Mouse (Mus musculus): Measurements from ENCODE around the gene Actl6a.
"Not testable (repeated sequence)": the region's sequence is repeated elsewhere in the genome, so short reads cannot be mapped to it uniquely, and the experiment has no call there.

The Actl6a gene

GRCm38 (mm10) chr3:32694737-32695582 lies 11.1 kb upstream of the Actl6a start:
- DNase-seq (ENCODE audit: extremely low spot score) = no peak

- DNase-seq (ENCODE audit: extremely low spot score) = no peak
These were observed 10.5 kb upstream of the Actl6a start for GRCm38 (mm10) chr3:32695583-32695980.

GRCm38 (mm10) chr3:32698228-32698863 lies 7.8 kb upstream of the Actl6a start:
- peak; percentile 82 for DNase-seq (ENCODE audit: extremely low spot score)

GRCm38 (mm10) chr3:32704021-32704420 lies 2.1 kb upstream of the Actl6a start:
- DNase-seq (ENCODE audit: extremely low spot score) = not testable (repeated sequence)

GRCm38 (mm10) chr3:32704632-32705031 lies 1.5 kb upstream of the Actl6a start:
- not testable (repeated sequence) for DNase-seq (ENCODE audit: extremely low spot score)

- no peak for DNase-seq (ENCODE audit: extremely low spot score)
These were observed 1.9 kb downstream of the Actl6a start for GRCm38 (mm10) chr3:32708052-32708367.

- DNase-seq (ENCODE audit: extremely low spot score) = peak; percentile 100
These were observed 2.5 kb downstream of the Actl6a start for GRCm38 (mm10) chr3:32708368-32709231.

GRCm38 (mm10) chr3:32709388-32709787 lies 3.3 kb downstream of the Actl6a start:
- no peak for DNase-seq (ENCODE audit: extremely low spot score)

- DNase-seq (ENCODE audit: extremely low spot score) = no peak
These were observed 7.6 kb downstream of the Actl6a start for GRCm38 (mm10) chr3:32713711-32714110.

- DNase-seq (ENCODE audit: extremely low spot score) = not testable (repeated sequence)
These were observed 11.3 kb downstream of the Actl6a start for GRCm38 (mm10) chr3:32717403-32717802.

GRCm38 (mm10) chr3:32718271-32718670 lies 12.2 kb downstream of the Actl6a start:
- DNase-seq (ENCODE audit: extremely low spot score) = no peak

GRCm38 (mm10) chr3:32724191-32724590 lies 18.1 kb downstream of the Actl6a start:
- no peak for DNase-seq (ENCODE audit: extremely low spot score)

GRCm38 (mm10) chr3:32725951-32726350 lies 19.9 kb downstream of the Actl6a start:
- no peak for DNase-seq (ENCODE audit: extremely low spot score)

- DNase-seq (ENCODE audit: extremely low spot score) = no peak
These were observed 21.8 kb downstream of the Actl6a start for GRCm38 (mm10) chr3:32727861-32728260.

GRCm38 (mm10) chr3:32736244-32737171 lies 30.4 kb downstream of the Actl6a start, which contains the start of gene Ndufb5:
Gene Ndufb5, plus strand, starts transcription at chr3:32736990.
- DNase-seq (ENCODE audit: extremely low spot score) = peak; percentile 97

- no peak for DNase-seq (ENCODE audit: extremely low spot score)
These were observed 31.1 kb downstream of the Actl6a start, which contains the start of gene Mrpl47 for GRCm38 (mm10) chr3:32737172-32737655. Gene Mrpl47, minus strand, starts transcription at chr3:32737605.

- DNase-seq (ENCODE audit: extremely low spot score) = no peak
These were observed 32.5 kb downstream of the Actl6a start for GRCm38 (mm10) chr3:32738549-32738948.

- no peak for DNase-seq (ENCODE audit: extremely low spot score)
These were observed 36.2 kb downstream of the Actl6a start for GRCm38 (mm10) chr3:32742276-32742780.

- no peak for DNase-seq (ENCODE audit: extremely low spot score)
These were observed 38.9 kb downstream of the Actl6a start for GRCm38 (mm10) chr3:32745001-32745400.

GRCm38 (mm10) chr3:32745426-32745825 lies 39.3 kb downstream of the Actl6a start:
- not testable (repeated sequence) for DNase-seq (ENCODE audit: extremely low spot score)

GRCm38 (mm10) chr3:32748384-32748783 lies 42.3 kb downstream of the Actl6a start:
- no peak for DNase-seq (ENCODE audit: extremely low spot score)

Data from embryo, embryonic 9.5 days (tissue).